Mouse (Mus musculus): ENCODE data around the gene Pcolce2.

GRCm38 (mm10) chr9:95676021-95676420 lies 38.6 kb downstream of the Pcolce2 start:
- TF ChIP-seq CTCF (IDR thresholded peaks at IDR 0.05; ENCODE audit: control insufficient read depth, insufficient read depth, insufficient replicate concordance, low read depth, low read length) = no peak
- TF ChIP-seq POLR2A (IDR thresholded peaks at IDR 0.05; ENCODE audit: control insufficient read depth, low read depth, low read length) = no peak

Data from testis, adult 2 months (tissue).